Mouse (Mus musculus): ENCODE measurements around the gene Zfp207. TPM values are rescaled to one million over a fixed set of nuclear protein-coding genes. Genes with fewer than 3 reads are reported as not detected.
"Not testable (repeated sequence)": the region's sequence is repeated elsewhere in the genome, so short reads cannot be mapped to it uniquely, and the experiment has no call there.

The Zfp207 gene
- polyA plus RNA-seq, 1 experiment from 2014 or later, result 278 TPM

GRCm38 (mm10) chr11:80382626-80383018, 457 bp upstream of the Zfp207 start:
- Histone ChIP-seq H3K27ac (replicated peaks) (peak overlapping the region; percentile 88), H3K27me3 (no peaks in the 10 kb centered on the region), H3K36me3 (peaks cover 15% of the 10 kb centered on the region), H3K9me3 (no peaks in the 10 kb centered on the region), H3K9ac (replicated peaks) (peak overlapping the region; percentile 67), H3K4me1 (peaks cover 25% of the 10 kb centered on the region), H3K4me3 (peak overlapping the region; percentile 92), H3K4me2 (replicated peaks) (peak overlapping the region; percentile 69)
- WGBS, result 6% methylated on average over 12 of the region's 12 CpGs
- no peak for ATAC-seq (ENCODE audit: low FRiP score, low read depth)

- under 1% methylated on average over 20 of the region's 20 CpGs for WGBS
- Histone ChIP-seq H3K4me2 (replicated peaks) (peak overlapping the region; percentile 69), H3K9ac (replicated peaks) (peak overlapping the region; percentile 97), H3K4me3 (peak overlapping the region; percentile 92), H3K27me3 (no peaks in the 10 kb centered on the region), H3K4me1 (peaks cover 25% of the 10 kb centered on the region), H3K9me3 (no peaks in the 10 kb centered on the region), H3K27ac (replicated peaks) (peak overlapping the region; percentile 88), H3K36me3 (peaks cover 24% of the 10 kb centered on the region)
- ATAC-seq (ENCODE audit: low FRiP score, low read depth), result peak; percentile 13; the same call in 1 of the 2 replicates
Measured at GRCm38 (mm10) chr11:80383626-80384046, 557 bp downstream of the Zfp207 start.

GRCm38 (mm10) chr11:80384461-80384860, 1.4 kb downstream of the Zfp207 start:
- Histone ChIP-seq H3K27ac (replicated peaks) (no peak overlapping the region), H3K27me3 (no peaks in the 10 kb centered on the region), H3K36me3 (peaks cover 30% of the 10 kb centered on the region), H3K4me1 (peaks cover 25% of the 10 kb centered on the region), H3K4me2 (replicated peaks) (peak overlapping the region; percentile 84), H3K9me3 (no peaks in the 10 kb centered on the region), H3K4me3 (peak overlapping the region; percentile 92), H3K9ac (replicated peaks) (peak overlapping the region; percentile 58)
- no peak for ATAC-seq (ENCODE audit: low FRiP score, low read depth)

- Histone ChIP-seq H3K4me3 (peak overlapping the region; percentile 92), H3K27me3 (no peaks in the 10 kb centered on the region), H3K4me1 (peaks cover 25% of the 10 kb centered on the region), H3K4me2 (replicated peaks) (peak overlapping the region; percentile 84), H3K36me3 (peaks cover 35% of the 10 kb centered on the region), H3K9me3 (no peaks in the 10 kb centered on the region), H3K9ac (replicated peaks) (peak overlapping the region; percentile 58), H3K27ac (replicated peaks) (no peak overlapping the region)
- WGBS, result 67% methylated on average over 4 of the region's 4 CpGs
- no peak for ATAC-seq (ENCODE audit: low FRiP score, low read depth)
Measured at GRCm38 (mm10) chr11:80385055-80385454, 2.0 kb downstream of the Zfp207 start.

GRCm38 (mm10) chr11:80386790-80387189, 3.7 kb downstream of the Zfp207 start:
- H3K4me2 ChIP-seq (replicated peaks), result peak overlapping the region; percentile 84
- no peak overlapping the region for H3K27ac ChIP-seq (replicated peaks)
- H3K27me3 ChIP-seq, result no peaks in the 10 kb centered on the region
- no peak overlapping the region for H3K9ac ChIP-seq (replicated peaks)
- 79% methylated on average over 2 of the region's 2 CpGs for WGBS
- H3K36me3 ChIP-seq, result peaks cover 48% of the 10 kb centered on the region
- H3K4me3 ChIP-seq, result no peak overlapping the region
- H3K4me1 ChIP-seq, result peaks cover 25% of the 10 kb centered on the region
- no peak for ATAC-seq (ENCODE audit: low FRiP score, low read depth)
- no peaks in the 10 kb centered on the region for H3K9me3 ChIP-seq

- Histone ChIP-seq H3K36me3 (peaks cover 66% of the 10 kb centered on the region), H3K27me3 (no peaks in the 10 kb centered on the region), H3K4me3 (no peak overlapping the region), H3K4me1 (peaks cover 20% of the 10 kb centered on the region), H3K27ac (replicated peaks) (no peak overlapping the region), H3K9me3 (no peaks in the 10 kb centered on the region), H3K4me2 (replicated peaks) (no peak overlapping the region), H3K9ac (replicated peaks) (no peak overlapping the region)
- 87% methylated on average over 1 of the region's 1 CpGs for WGBS
- no peak for ATAC-seq (ENCODE audit: low FRiP score, low read depth)
Measured at GRCm38 (mm10) chr11:80389885-80390284, 6.8 kb downstream of the Zfp207 start.

GRCm38 (mm10) chr11:80391407-80392120, 8.5 kb downstream of the Zfp207 start:
- no peak overlapping the region for H3K4me3 ChIP-seq
- no peaks in the 10 kb centered on the region for H3K9me3 ChIP-seq
- no peak for ATAC-seq (ENCODE audit: low FRiP score, low read depth)
- H3K9ac ChIP-seq (replicated peaks), result no peak overlapping the region
- peaks cover 4% of the 10 kb centered on the region for H3K4me1 ChIP-seq
- no peak overlapping the region for H3K27ac ChIP-seq (replicated peaks)
- H3K27me3 ChIP-seq, result no peaks in the 10 kb centered on the region
- 95% methylated on average over 2 of the region's 2 CpGs for WGBS
- peaks cover 77% of the 10 kb centered on the region for H3K36me3 ChIP-seq
- no peak overlapping the region for H3K4me2 ChIP-seq (replicated peaks)

GRCm38 (mm10) chr11:80395930-80396329, 12.9 kb downstream of the Zfp207 start:
- H3K4me2 ChIP-seq (replicated peaks), result no peak overlapping the region
- H3K27ac ChIP-seq (replicated peaks), result no peak overlapping the region
- WGBS, result 96% methylated on average over 3 of the region's 3 CpGs
- H3K9ac ChIP-seq (replicated peaks), result no peak overlapping the region
- no peaks in the 10 kb centered on the region for H3K27me3 ChIP-seq
- no peak overlapping the region for H3K4me3 ChIP-seq
- ATAC-seq (ENCODE audit: low FRiP score, low read depth), result no peak
- H3K9me3 ChIP-seq, result no peaks in the 10 kb centered on the region
- H3K4me1 ChIP-seq, result no peaks in the 10 kb centered on the region
- H3K36me3 ChIP-seq, result peaks cover 71% of the 10 kb centered on the region

- H3K4me1 ChIP-seq, result no peaks in the 10 kb centered on the region
- H3K27me3 ChIP-seq, result no peaks in the 10 kb centered on the region
- H3K4me3 ChIP-seq, result no peak overlapping the region
- ATAC-seq (ENCODE audit: low FRiP score, low read depth), result no peak
- H3K9ac ChIP-seq (replicated peaks), result no peak overlapping the region
- H3K27ac ChIP-seq (replicated peaks), result no peak overlapping the region
- WGBS, result 92% methylated on average over 4 of the region's 4 CpGs
- no peaks in the 10 kb centered on the region for H3K9me3 ChIP-seq
- H3K36me3 ChIP-seq, result peaks cover 69% of the 10 kb centered on the region
- H3K4me2 ChIP-seq (replicated peaks), result no peak overlapping the region
Measured at GRCm38 (mm10) chr11:80396617-80397016, 13.5 kb downstream of the Zfp207 start.

- H3K9ac ChIP-seq (replicated peaks); H3K27ac ChIP-seq (replicated peaks); H3K9me3 ChIP-seq; ATAC-seq (ENCODE audit: low FRiP score, low read depth); H3K27me3 ChIP-seq; H3K4me2 ChIP-seq (replicated peaks); H3K4me1 ChIP-seq; H3K4me3 ChIP-seq: not testable (repeated sequence)
- WGBS, result 92% methylated on average over 6 of the region's 6 CpGs
- peaks cover 58% of the 10 kb centered on the region for H3K36me3 ChIP-seq
Measured at GRCm38 (mm10) chr11:80407878-80408277, 24.8 kb downstream of the Zfp207 start.

- Histone ChIP-seq H3K9me3 (no peaks in the 10 kb centered on the region), H3K4me1 (no peaks in the 10 kb centered on the region), H3K27ac (replicated peaks) (no peak overlapping the region), H3K4me3 (no peak overlapping the region), H3K27me3 (no peaks in the 10 kb centered on the region), H3K36me3 (peaks cover 51% of the 10 kb centered on the region), H3K4me2 (replicated peaks) (no peak overlapping the region), H3K9ac (replicated peaks) (no peak overlapping the region)
- 96% methylated on average over 2 of the region's 2 CpGs for WGBS
- ATAC-seq (ENCODE audit: low FRiP score, low read depth), result no peak
Measured at GRCm38 (mm10) chr11:80410377-80410776, 27.3 kb downstream of the Zfp207 start.

GRCm38 (mm10) chr11:80417085-80417484, 34.0 kb downstream of the Zfp207 start:
- Histone ChIP-seq H3K9me3 (no peaks in the 10 kb centered on the region), H3K4me1 (no peaks in the 10 kb centered on the region), H3K27me3 (no peaks in the 10 kb centered on the region), H3K4me3 (no peak overlapping the region), H3K4me2 (replicated peaks) (no peak overlapping the region), H3K27ac (replicated peaks) (no peak overlapping the region), H3K36me3 (peaks cover 25% of the 10 kb centered on the region), H3K9ac (replicated peaks) (no peak overlapping the region)
- 96% methylated on average over 5 of the region's 5 CpGs for WGBS
- no peak for ATAC-seq (ENCODE audit: low FRiP score, low read depth)

- no peaks in the 10 kb centered on the region for H3K4me1 ChIP-seq
- H3K9ac ChIP-seq (replicated peaks), result no peak overlapping the region
- no peaks in the 10 kb centered on the region for H3K9me3 ChIP-seq
- no peak overlapping the region for H3K4me3 ChIP-seq
- H3K4me2 ChIP-seq (replicated peaks), result no peak overlapping the region
- peaks cover 20% of the 10 kb centered on the region for H3K36me3 ChIP-seq
- H3K27ac ChIP-seq (replicated peaks), result no peak overlapping the region
- WGBS, result 85% methylated on average over 1 of the region's 1 CpGs
- no peaks in the 10 kb centered on the region for H3K27me3 ChIP-seq
- ATAC-seq (ENCODE audit: low FRiP score, low read depth), result no peak
Measured at GRCm38 (mm10) chr11:80419743-80420142, 36.7 kb downstream of the Zfp207 start.

All from midbrain, embryonic 12.5 days (tissue).